ENCODE assay signal across 12 mouse cellular contexts in the genomic region with DNA sequence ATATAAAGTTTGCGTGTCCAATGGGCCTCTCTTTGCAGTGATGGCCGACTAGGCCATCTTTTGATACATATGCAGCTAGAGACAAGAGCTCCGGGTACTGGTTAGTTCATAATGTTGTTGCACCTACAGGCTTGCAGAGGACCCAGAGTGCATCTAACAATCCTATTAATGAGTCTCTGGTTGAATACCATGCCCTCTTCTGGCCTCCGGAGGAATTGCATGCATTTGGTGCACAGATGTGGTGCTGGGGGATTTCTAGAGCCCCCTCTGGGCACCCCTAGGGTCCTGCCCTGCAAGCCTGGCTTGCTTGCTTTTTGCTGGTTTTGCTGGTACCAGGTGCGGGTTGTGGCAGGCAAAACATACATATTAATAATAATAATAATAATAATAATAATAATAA. TPM values are rescaled to one million over a fixed set of nuclear protein-coding genes. Genes with fewer than 3 reads are reported as not detected.
A peak's percentile ranks its signal among the peaks of the same experiment; 100 is the strongest.
DNase-seq lines count a peak whose midpoint lies in the region; TF ChIP-seq lines count a peak whose summit lies in the region.
"Not testable (repeated sequence)": the region's sequence is repeated elsewhere in the genome, so short reads cannot be mapped to it uniquely, and the experiment has no call there.
"Had no signal": no experiment of that assay in that cellular context is flagged by ENCODE, and none has a peak within 500 bp of the region (broad histone marks: within the 10 kb centered on the region; RNA-seq: fewer than 3 reads in every experiment).

No protein-coding gene starts in this region.

- DNase-seq in ES-CJ7 (ENCODE audit: low read depth, low spot score) (peak; percentile 8), R1 (ENCODE audit: low read depth, low spot score) (peak; percentile 14)
- DNase-seq in adrenal gland, postnatal 14 days, result peak; percentile 5
- DNase-seq in gastrocnemius, postnatal 14 days, result peak; percentile 3
- peak; percentile 2 for DNase-seq in kidney, postnatal 14 days
- DNase-seq in layer of hippocampus, adult 2 months (ENCODE audit: low spot score in 2 of 2), result not testable (repeated sequence)
- peak; percentile 39 for DNase-seq in testis, postnatal 10 days (ENCODE audit: low spot score)

- intact Hi-C loops in gastrocnemius, postnatal 14 days (cut with DNase I; ENCODE audit: low total_unique reads), result not testable (repeated sequence)

- peak; percentile 19; the same call in 1 of the 2 replicates for TF ChIP-seq CTCF in layer of hippocampus, adult 2 months (conservative IDR thresholded peaks at IDR 0.05)

- not testable (repeated sequence) for H3K27ac ChIP-seq in layer of hippocampus, adult 2 months

- H3K4me3 ChIP-seq in layer of hippocampus, adult 2 months, result not testable (repeated sequence)

RNA-seq across cellular contexts. Expression of a gene that starts 31.4 kb away (rescaled TPM):
- not detected in 2 replicates for total RNA-seq in adrenal gland, postnatal 14 days (2021)
- total RNA-seq in gastrocnemius, postnatal 14 days (2021), result not detected
- 1 to 10 TPM in 1 of 2 experiments, not detected in 1; 1.8 TPM for total RNA-seq in layer of hippocampus, adult 2 months (2021)
- total RNA-seq: adrenal gland, adult 2 months; adrenal gland, postnatal 36 days; ES-E14; forebrain, postnatal 0 days; MEL had no signal

RNA-seq across cellular contexts. Expression of a gene that starts 34.7 kb away (rescaled TPM):
- not detected in 2 replicates for total RNA-seq in adrenal gland, postnatal 14 days (2021)
- not detected for total RNA-seq in gastrocnemius, postnatal 14 days (2021)
- total RNA-seq in layer of hippocampus, adult 2 months (2021), result not detected
- total RNA-seq: adrenal gland, adult 2 months; adrenal gland, postnatal 36 days; ES-E14; forebrain, postnatal 0 days; MEL had no signal

RNA-seq across cellular contexts. Expression of a gene that starts 52.3 kb away (rescaled TPM):
- total RNA-seq in adrenal gland, postnatal 14 days (2021), result not detected in 2 replicates
- total RNA-seq in gastrocnemius, postnatal 14 days (2021), result not detected
- 1 to 10 TPM in 1 of 2 experiments, not detected in 1; 1.4 TPM for total RNA-seq in layer of hippocampus, adult 2 months (2021)
- total RNA-seq: adrenal gland, adult 2 months; adrenal gland, postnatal 36 days; ES-E14; forebrain, postnatal 0 days; MEL had no signal
